Mouse (Mus musculus) right cerebral cortex, postnatal 36 days (tissue): Measurements from ENCODE around the gene Oaz1.
"Not testable (repeated sequence)": the region's sequence is repeated elsewhere in the genome, so short reads cannot be mapped to it uniquely, and the experiment has no call there.

ENCODE experiments used
- DNase-seq, 2 experiments: peaks; one replicate each; pipeline ENCODE4 v3.0.0; 2022; ENCODE audit warnings: low spot score in 2 of 2, mixed read lengths in 1 of 2

The Oaz1 gene

GRCm38 (mm10) chr10:80802204-80802912 is 24.1 kb upstream of the Oaz1 start:
- DNase-seq, result no peak

- DNase-seq, result no peak
Observed at GRCm38 (mm10) chr10:80802996-80803395, 23.5 kb upstream of the Oaz1 start.

GRCm38 (mm10) chr10:80804340-80804739 is 22.1 kb upstream of the Oaz1 start:
- DNase-seq, result no peak

GRCm38 (mm10) chr10:80804916-80805315 is 21.5 kb upstream of the Oaz1 start, which contains the start of gene Amh:
Gene Amh, plus strand, starts transcription at chr10:80805243.
- no peak for DNase-seq

GRCm38 (mm10) chr10:80805322-80805721 is 21.1 kb upstream of the Oaz1 start:
- no peak for DNase-seq

GRCm38 (mm10) chr10:80805925-80806324 is 20.5 kb upstream of the Oaz1 start:
- peak in 1 of 2 experiments; percentile 50 for DNase-seq

GRCm38 (mm10) chr10:80806341-80807056 is 20.0 kb upstream of the Oaz1 start:
- peak in 1 of 2 experiments; percentile 30 for DNase-seq

- DNase-seq, result peak; percentile 89 to 90
Observed at GRCm38 (mm10) chr10:80807057-80807627, 19.3 kb upstream of the Oaz1 start.

GRCm38 (mm10) chr10:80808099-80808984 is 18.1 kb upstream of the Oaz1 start:
- no peak for DNase-seq

- peak in 1 of 2 experiments; percentile 63 for DNase-seq
Observed at GRCm38 (mm10) chr10:80808985-80809632, 17.3 kb upstream of the Oaz1 start.

- DNase-seq, result no peak
Observed at GRCm38 (mm10) chr10:80810084-80810483, 16.4 kb upstream of the Oaz1 start.

- DNase-seq, result no peak
Observed at GRCm38 (mm10) chr10:80812391-80813041, 13.9 kb upstream of the Oaz1 start.

- DNase-seq, result no peak
Observed at GRCm38 (mm10) chr10:80813366-80813765, 13.1 kb upstream of the Oaz1 start, which contains the start of gene Jsrp1. Gene Jsrp1, minus strand, starts transcription at chr10:80813498.

GRCm38 (mm10) chr10:80814800-80815199 is 11.7 kb upstream of the Oaz1 start:
- no peak for DNase-seq

- not testable (repeated sequence) for DNase-seq
Observed at GRCm38 (mm10) chr10:80816303-80816702, 10.2 kb upstream of the Oaz1 start.

- no peak for DNase-seq
Observed at GRCm38 (mm10) chr10:80817164-80817563, 9.3 kb upstream of the Oaz1 start.

GRCm38 (mm10) chr10:80817955-80818354 is 8.5 kb upstream of the Oaz1 start:
- DNase-seq, result not testable (repeated sequence)

- DNase-seq, result no peak
Observed at GRCm38 (mm10) chr10:80818599-80819281, 7.7 kb upstream of the Oaz1 start.

- no peak for DNase-seq
Observed at GRCm38 (mm10) chr10:80819406-80819805, 7.0 kb upstream of the Oaz1 start.

GRCm38 (mm10) chr10:80821991-80822390 is 4.5 kb upstream of the Oaz1 start:
- DNase-seq, result no peak
